Mouse (Mus musculus) MEL (cell line): ENCODE data around the gene Lemd1.

Source experiments
- CHD1 ChIP-seq: IDR thresholded peaks from 2 replicates; pipeline ENCODE4 v1.6.1; 2012; ENCODE audit warnings: low read depth, mild to moderate bottlenecking, inconsistent platforms, low read length, improper control_type of control experiment
- CTCF ChIP-seq, 3 experiments: IDR thresholded peaks in 2 of 3; conservative IDR thresholded peaks in 1 of 3; 2 replicates each; pipeline ENCODE4 v1.5.1; 2011 to 2012; ENCODE audit warnings: low read length in 3 of 3, low read depth in 2 of 3, mild to moderate bottlenecking in 2 of 3, improper control_type of control experiment in 1 of 3, inconsistent platforms in 1 of 3, mixed read lengths in 1 of 3, moderate library complexity in 1 of 3; ENCODE audit not compliant: control insufficient read depth in 1 of 3, insufficient read depth in 1 of 3, poor library complexity in 1 of 3, severe bottlenecking in 1 of 3
- EP300 ChIP-seq, 2 experiments: IDR thresholded peaks; 2 replicates each; pipeline ENCODE4 v1.6.1; 2011; ENCODE audit warnings: improper control_type of control experiment in 2 of 2, low read length in 2 of 2, low read depth in 1 of 2, mild to moderate bottlenecking in 1 of 2
- HCFC1 ChIP-seq: IDR thresholded peaks from 2 replicates; pipeline ENCODE4 v1.6.1; 2012; ENCODE audit warnings: low read depth, mild to moderate bottlenecking, inconsistent platforms, low read length, improper control_type of control experiment, moderate library complexity
- JUND ChIP-seq: IDR thresholded peaks from 2 replicates; pipeline ENCODE4 v1.6.1; 2011; ENCODE audit warnings: low read depth, mild to moderate bottlenecking, improper control_type of control experiment, low read length
- MEF2A ChIP-seq: IDR thresholded peaks from 2 replicates; pipeline ENCODE4 v1.6.1; 2014; ENCODE audit warnings: low read depth, mild to moderate bottlenecking, inconsistent platforms, low read length, improper control_type of control experiment; ENCODE audit not compliant: poor library complexity, insufficient replicate concordance, severe bottlenecking; ENCODE audit errors: extremely low read depth
- MYB ChIP-seq: IDR thresholded peaks from 2 replicates; pipeline ENCODE4 v1.6.1; 2011; ENCODE audit warnings: mild to moderate bottlenecking, low read depth, low read length, improper control_type of control experiment
- POLR2A ChIP-seq, 2 experiments: IDR thresholded peaks; 2 replicates each; pipeline ENCODE4 v1.6.1; 2011 to 2012; ENCODE audit warnings: low read length in 2 of 2, mild to moderate bottlenecking in 2 of 2, control low read depth in 1 of 2, improper control_type of control experiment in 1 of 2, low read depth in 1 of 2, moderate library complexity in 1 of 2; ENCODE audit not compliant: control insufficient read depth in 1 of 2, insufficient read depth in 1 of 2, poor library complexity in 1 of 2
- ZC3H11A ChIP-seq: IDR thresholded peaks from 2 replicates; pipeline ENCODE4 v1.6.1; 2012; ENCODE audit warnings: low read depth, mild to moderate bottlenecking, inconsistent platforms, low read length, improper control_type of control experiment

- TF ChIP-seq CTCF (IDR thresholded peaks at IDR 0.05 in 2 of 3, conservative IDR thresholded peaks at IDR 0.05 in 1 of 3; ENCODE audit: control insufficient read depth in 1 of 3, insufficient read depth in 1 of 3, low read depth in 2 of 3, low read length in 3 of 3, poor library complexity in 1 of 3, severe bottlenecking in 1 of 3) (no peak), MYB (no peak), EP300 (IDR thresholded peaks at IDR 0.05; ENCODE audit: low read depth in 1 of 2, low read length in 2 of 2) (no peak), ZC3H11A (no peak), MEF2A (no peak), JUND (no peak), POLR2A (IDR thresholded peaks at IDR 0.05; ENCODE audit: control insufficient read depth in 1 of 2, insufficient read depth in 1 of 2, low read depth in 1 of 2, low read length in 2 of 2, poor library complexity in 1 of 2) (no peak), CHD1 (no peak), HCFC1 (no peak)
Measured at GRCm38 (mm10) chr1:132216276-132216675, 25.0 kb downstream of the Lemd1 start.
